Mouse (Mus musculus): ENCODE measurements around the gene Vangl2. TPM values are rescaled to one million over a fixed set of nuclear protein-coding genes. Genes with fewer than 3 reads are reported as not detected.
"Not testable (repeated sequence)": the region's sequence is repeated elsewhere in the genome, so short reads cannot be mapped to it uniquely, and the experiment has no call there.

Gene Vangl2
- total RNA-seq, 2 experiments from 2014 or later = 32.8 to 34.0 TPM

GRCm38 (mm10) chr1:171979969-171980730 is 48.1 kb downstream of the Vangl2 start:
- no peak for DNase-seq (ENCODE audit: extremely low spot score in 1 of 2, low spot score in 2 of 2)
- intact Hi-C loops (cut with DNase I) = no loop called here

GRCm38 (mm10) chr1:171977891-171978290 is 50.4 kb downstream of the Vangl2 start:
- intact Hi-C loops (cut with DNase I) = no loop called here
- DNase-seq (ENCODE audit: extremely low spot score in 1 of 2, low spot score in 2 of 2) = no peak

GRCm38 (mm10) chr1:171976826-171977539 is 51.3 kb downstream of the Vangl2 start:
- no peak for DNase-seq (ENCODE audit: extremely low spot score in 1 of 2, low spot score in 2 of 2)
- intact Hi-C loops (cut with DNase I) = no loop called here

- DNase-seq (ENCODE audit: extremely low spot score in 1 of 2, low spot score in 2 of 2) = no peak
- intact Hi-C loops (cut with DNase I) = no loop called here
Observed at GRCm38 (mm10) chr1:171975831-171976230, 52.4 kb downstream of the Vangl2 start.

- no peak for DNase-seq (ENCODE audit: extremely low spot score in 1 of 2, low spot score in 2 of 2)
- intact Hi-C loops (cut with DNase I) = no loop called here
Observed at GRCm38 (mm10) chr1:171975377-171975776, 52.9 kb downstream of the Vangl2 start.

- intact Hi-C loops (cut with DNase I); DNase-seq (ENCODE audit: extremely low spot score in 1 of 2, low spot score in 2 of 2): not testable (repeated sequence)
Observed at GRCm38 (mm10) chr1:171974361-171974760, 53.9 kb downstream of the Vangl2 start.

GRCm38 (mm10) chr1:171970854-171971586 is 57.2 kb downstream of the Vangl2 start:
- intact Hi-C loops (cut with DNase I) = no loop called here
- DNase-seq (ENCODE audit: extremely low spot score in 1 of 2, low spot score in 2 of 2) = no peak

- no peak for DNase-seq (ENCODE audit: extremely low spot score in 1 of 2, low spot score in 2 of 2)
- intact Hi-C loops (cut with DNase I) = no loop called here
Observed at GRCm38 (mm10) chr1:171969221-171969620, 59.0 kb downstream of the Vangl2 start.

GRCm38 (mm10) chr1:171966054-171966790 is 62.0 kb downstream of the Vangl2 start:
- no peak for DNase-seq (ENCODE audit: extremely low spot score in 1 of 2, low spot score in 2 of 2)
- intact Hi-C loops (cut with DNase I) = no loop called here

GRCm38 (mm10) chr1:171963613-171964012 is 64.6 kb downstream of the Vangl2 start:
- DNase-seq (ENCODE audit: extremely low spot score in 1 of 2, low spot score in 2 of 2) = no peak
- intact Hi-C loops (cut with DNase I) = no loop called here

GRCm38 (mm10) chr1:171961704-171962103 is 66.5 kb downstream of the Vangl2 start:
- no peak for DNase-seq (ENCODE audit: extremely low spot score in 1 of 2, low spot score in 2 of 2)
- intact Hi-C loops (cut with DNase I) = no loop called here

GRCm38 (mm10) chr1:171960726-171961125 is 67.5 kb downstream of the Vangl2 start:
- no peak for DNase-seq (ENCODE audit: extremely low spot score in 1 of 2, low spot score in 2 of 2)

GRCm38 (mm10) chr1:171957411-171957810 is 70.8 kb downstream of the Vangl2 start:
- no peak for DNase-seq (ENCODE audit: extremely low spot score in 1 of 2, low spot score in 2 of 2)
- intact Hi-C loops (cut with DNase I) = no loop called here

More at GRCm38 (mm10) chr1:171960726-171961125, 67.5 kb downstream of the Vangl2 start:
- intact Hi-C loops (cut with DNase I) = no loop called here

- intact Hi-C loops (cut with DNase I) = no loop called here
- DNase-seq (ENCODE audit: extremely low spot score in 1 of 2, low spot score in 2 of 2) = no peak
Observed at GRCm38 (mm10) chr1:171955071-171955470, 73.2 kb downstream of the Vangl2 start.

Other genes starting within 250 kb of the Vangl2 start
- gene Cd84, start 188.7 kb downstream of the Vangl2 start, total RNA-seq (2021) = 1 to 10 TPM; 1.7 to 2.1 TPM
- gene Gm10521, start 132.8 kb downstream of the Vangl2 start, total RNA-seq (2021) = under 1 TPM in 1 of 2 experiments, not detected in 1; 0.13 TPM
- gene Slamf6, start 110.9 kb downstream of the Vangl2 start, total RNA-seq (2021) = under 1 TPM in 1 of 2 experiments, not detected in 1; 0.24 TPM
- under 1 TPM in 1 of 2 experiments, not detected in 1; 0.32 TPM for gene Nhlh1, start 29.1 kb upstream of the Vangl2 start, total RNA-seq (2021)
- 100 to 1,000 TPM; 179 to 183 TPM for gene Copa, start 54.1 kb upstream of the Vangl2 start, total RNA-seq (2021)
- 10 to 100 TPM; 79.0 to 82.2 TPM for gene Ncstn, start 54.4 kb upstream of the Vangl2 start, total RNA-seq (2021)
- 100 to 1,000 TPM in 1 of 2 experiments, 10 to 100 TPM in 1; 99.1 to 104 TPM for gene Pex19, start 98.3 kb upstream of the Vangl2 start, total RNA-seq (2021)
- 10 to 100 TPM; 87.0 to 88.0 TPM for gene Dcaf8, start 119.6 kb upstream of the Vangl2 start, total RNA-seq (2021)
- gene Pea15a, start 178.4 kb upstream of the Vangl2 start, total RNA-seq (2021) = 100 to 1,000 TPM; 368 TPM
- 1 to 10 TPM in 1 of 2 experiments, under 1 TPM in 1; 0.49 to 1.3 TPM for gene Casq1, start 191.4 kb upstream of the Vangl2 start, total RNA-seq (2021)
- gene Atp1a4, start 230.0 kb upstream of the Vangl2 start, total RNA-seq (2021) = not detected
- 100 to 1,000 TPM; 216 to 226 TPM for gene Igsf8, start 233.2 kb upstream of the Vangl2 start, total RNA-seq (2021)